ENCODE assay signal across 1 mouse cellular context in the genomic region with DNA sequence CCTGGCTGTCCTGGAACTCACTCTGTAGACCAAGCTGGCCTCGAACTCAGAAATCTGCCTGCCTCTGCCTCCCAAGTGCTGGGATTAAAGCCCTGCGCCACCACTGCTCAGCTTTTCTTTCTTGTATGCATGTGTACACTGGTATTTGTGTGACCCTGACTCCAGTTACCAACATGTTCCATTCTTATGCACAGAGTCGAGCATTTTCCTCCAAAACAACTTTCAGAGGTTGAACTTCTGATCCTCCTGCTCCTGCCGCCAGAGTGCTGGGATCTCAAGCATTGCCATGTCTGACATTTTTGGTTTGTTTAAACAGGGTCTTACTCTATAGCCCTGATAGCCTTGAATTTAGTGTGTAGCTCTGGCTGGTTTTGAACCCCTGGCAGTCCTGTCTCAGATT.
TF ChIP-seq lines count a peak whose summit lies in the region.

No protein-coding gene starts in this region.

TF ChIP-seq in ES-E14, 5 proteins besides CTCF, POLR2A, EP300 and RAD21:
- TF ChIP-seq CHD2 (IDR thresholded peaks at IDR 0.05; ENCODE audit: low read depth, low read length) (no peak), ZNF384 (IDR thresholded peaks at IDR 0.05; ENCODE audit: low read depth, low read length) (no peak), ZC3H11A (IDR thresholded peaks at IDR 0.05; ENCODE audit: borderline replicate concordance, low read depth, low read length) (no peak), MAFK (IDR thresholded peaks at IDR 0.05; ENCODE audit: insufficient read depth, low read depth, low read length) (no peak), HCFC1 (IDR thresholded peaks at IDR 0.05; ENCODE audit: borderline replicate concordance, insufficient read depth, low read length) (no peak)
